Mouse (Mus musculus) lung, adult 2 months (tissue): ENCODE measurements at regions not wholly inside any gene's neighbourhood (a gene's known extent, or its start where the extent isn't known, plus 50 kb on each side); places are given as distances from the start of the nearest gene placed in this dataset.

Experiments
- DNase-seq: peaks from one replicate; pipeline ENCODE4 v3.0.0; 2022
- H3K4me1 ChIP-seq: fragments of 200-500 bp; 2 replicates; pipeline ENCODE4 v1.6.1; 2011; ENCODE audit warnings: low read length; ENCODE audit not compliant: control insufficient read depth, insufficient read depth
- H3K4me3 ChIP-seq: fragments of 200-500 bp; replicated peaks from 2 replicates; pipeline ENCODE3; 2011; ENCODE audit warnings: low read depth, mild to moderate bottlenecking, control low read depth, low read length; ENCODE audit errors: extremely low read depth
- CTCF ChIP-seq: fragments of 200-500 bp; IDR thresholded peaks from 2 replicates; pipeline ENCODE4 v1.5.1; 2011; ENCODE audit warnings: mild to moderate bottlenecking, low read length, control low read depth; ENCODE audit not compliant: insufficient read depth
- POLR2A ChIP-seq: fragments of 200-500 bp; IDR thresholded peaks from 2 replicates; pipeline ENCODE4 v1.6.1; 2011; ENCODE audit warnings: low read depth, mild to moderate bottlenecking, control low read depth, low read length, borderline replicate concordance; ENCODE audit errors: extremely low read depth
- WGBS: fragments of 180-500 bp; shearing (Covaris S2); methylation state at CpG from one replicate; pipeline ENCODE4 v1.1.7; 2018; 5-methylcytosine and 5-hydroxymethylcytosine counted together

- no peak for DNase-seq
- no peak for TF ChIP-seq POLR2A
- TF ChIP-seq CTCF, result no peak
- H3K4me3 ChIP-seq, result no peak overlapping the region
- H3K4me1 ChIP-seq, result no peaks in the 10 kb centered on the region
- WGBS, result 58% methylated on average over 6 of the region's 6 CpGs
These were observed 58.3 kb upstream of the Boc start for GRCm38 (mm10) chr16:44617041-44617440.

GRCm38 (mm10) chr16:44616376-44616775 is 57.7 kb upstream of the Boc start:
- no peak for TF ChIP-seq POLR2A
- no peak for TF ChIP-seq CTCF
- WGBS, result 44% methylated on average over 5 of the region's 5 CpGs
- no peak overlapping the region for H3K4me3 ChIP-seq
- no peaks in the 10 kb centered on the region for H3K4me1 ChIP-seq
- DNase-seq, result no peak

GRCm38 (mm10) chr16:44615878-44616206 is 57.1 kb upstream of the Boc start:
- Histone ChIP-seq H3K4me1 (no peaks in the 10 kb centered on the region), H3K4me3 (no peak overlapping the region)
- DNase-seq, result no peak
- TF ChIP-seq CTCF (no peak), POLR2A (no peak)
- WGBS, result 14% methylated on average over 3 of the region's 3 CpGs

DNA sequence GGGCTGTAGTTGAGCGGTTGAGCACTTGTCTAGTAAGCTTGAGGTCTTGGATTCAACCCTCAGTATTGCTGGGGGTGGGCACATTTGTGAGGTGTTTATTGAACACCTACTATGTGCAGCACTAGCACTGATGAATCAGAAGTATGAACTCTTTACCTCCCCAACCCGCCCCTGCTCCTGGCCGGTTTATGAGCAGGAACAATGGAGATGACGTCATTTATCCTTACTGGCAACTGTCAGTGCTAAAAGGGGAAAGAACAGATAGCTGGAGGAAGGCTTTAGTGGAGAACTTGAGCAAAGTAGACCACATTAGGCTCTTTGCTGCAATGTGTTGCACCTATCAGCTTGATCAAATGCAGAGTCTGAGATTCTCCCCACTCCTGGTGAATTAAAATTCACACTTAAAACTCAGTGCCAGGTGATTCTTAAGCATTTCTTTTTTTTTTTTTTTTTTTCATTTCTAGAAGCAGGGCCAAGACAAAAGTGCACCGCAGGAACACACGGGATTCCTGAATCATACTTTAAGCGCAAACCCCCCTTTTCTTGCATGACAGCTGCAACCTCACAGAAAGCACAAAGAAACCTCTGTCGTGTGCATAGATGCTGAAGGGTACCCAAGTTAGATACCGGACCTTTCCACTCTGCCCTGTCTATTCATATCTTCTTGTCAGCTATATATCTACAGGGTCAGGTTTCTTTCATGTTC is 56.6 kb upstream of the Boc start:
- no peak for DNase-seq
- 58% methylated on average over 9 of the region's 9 CpGs for WGBS
- Histone ChIP-seq H3K4me3 (no peak overlapping the region), H3K4me1 (no peaks in the 10 kb centered on the region)
- TF ChIP-seq CTCF, result no peak
- no peak for TF ChIP-seq POLR2A

DNA sequence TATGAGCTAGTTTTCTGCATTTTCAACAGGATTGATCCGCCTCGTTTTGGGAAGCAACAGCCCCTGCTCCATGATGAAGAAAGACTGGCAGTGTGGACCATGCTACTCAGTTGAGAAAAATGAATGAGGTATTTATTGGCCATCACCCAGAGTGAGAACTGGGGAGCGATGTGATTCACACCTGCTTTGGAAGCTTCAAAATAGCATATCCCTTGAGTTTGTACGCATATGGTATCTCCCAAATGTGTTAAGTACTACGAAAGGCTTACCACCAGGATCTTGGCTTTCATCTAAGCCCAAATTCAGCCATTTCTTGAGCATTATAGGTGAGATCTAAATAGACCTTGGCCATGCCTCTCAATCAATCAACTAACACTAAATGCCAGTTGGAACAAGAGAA is 55.5 kb upstream of the Boc start:
- Histone ChIP-seq H3K4me3 (no peak overlapping the region), H3K4me1 (no peaks in the 10 kb centered on the region)
- 92% methylated on average over 5 of the region's 5 CpGs for WGBS
- TF ChIP-seq CTCF (no peak), POLR2A (no peak)
- DNase-seq, result no peak

GRCm38 (mm10) chr16:44612676-44613075 is 54.0 kb upstream of the Boc start:
- WGBS, result 86% methylated on average over 5 of the region's 5 CpGs
- DNase-seq, result no peak
- no peak for TF ChIP-seq POLR2A
- TF ChIP-seq CTCF, result no peak

GRCm38 (mm10) chr16:44611525-44611924 is 52.8 kb upstream of the Boc start:
- no peaks in the 10 kb centered on the region for H3K4me1 ChIP-seq
- 77% methylated on average over 6 of the region's 6 CpGs for WGBS
- TF ChIP-seq POLR2A, result no peak
- no peak for TF ChIP-seq CTCF
- no peak overlapping the region for H3K4me3 ChIP-seq
- no peak for DNase-seq

More at GRCm38 (mm10) chr16:44612676-44613075, 54.0 kb upstream of the Boc start:
- Histone ChIP-seq H3K4me1 (no peaks in the 10 kb centered on the region), H3K4me3 (no peak overlapping the region)

DNA sequence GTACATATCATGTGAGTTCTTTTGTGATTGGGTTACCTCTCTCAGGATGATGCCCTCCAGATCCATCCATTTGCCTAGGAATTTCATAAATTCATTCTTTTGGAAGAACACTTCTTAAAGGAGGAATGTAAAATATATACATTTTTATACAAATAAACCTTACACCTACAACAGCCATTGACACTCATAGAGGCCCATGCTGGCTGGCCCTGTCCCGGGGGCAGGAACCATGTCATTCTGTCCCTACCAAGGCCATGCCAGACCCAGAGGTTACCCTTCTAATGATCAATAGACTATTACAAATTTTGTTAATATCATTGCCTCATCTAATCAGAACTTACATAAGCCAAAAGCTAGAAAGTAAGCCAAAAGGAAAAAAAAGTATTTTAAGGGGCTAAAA is 49.9 kb upstream of the Boc start:
- WGBS, result 98% methylated on average over 1 of the region's 1 CpGs
- DNase-seq, result no peak
- no peak overlapping the region for H3K4me3 ChIP-seq
- no peaks in the 10 kb centered on the region for H3K4me1 ChIP-seq
- no peak for TF ChIP-seq POLR2A
- TF ChIP-seq CTCF, result no peak
